Mouse (Mus musculus) ES-Bruce4 (cell line): Measurements from ENCODE around the gene Akap5.

Experiments
- CTCF ChIP-seq: IDR thresholded peaks from one replicate; pipeline ENCODE4 v1.8.1; 2011; ENCODE audit warnings: low read depth, low read length
- EP300 ChIP-seq: IDR thresholded peaks from 2 replicates; pipeline ENCODE4 v1.6.1; 2011; ENCODE audit warnings: low read depth, low read length; ENCODE audit not compliant: insufficient read depth
- POLR2A ChIP-seq: IDR thresholded peaks from one replicate; pipeline ENCODE4 v1.8.1; 2011; ENCODE audit warnings: low read length; ENCODE audit not compliant: insufficient read depth

GRCm38 (mm10) chr12:76278209-76278608, 46.5 kb upstream of the Akap5 start:
- TF ChIP-seq EP300 (no peak), POLR2A (no peak), CTCF (no peak)
